Mouse (Mus musculus) neutrophil, adult 59 days (primary cell): Measurements from ENCODE around the gene Olfr427. TPM values are rescaled to one million over a fixed set of nuclear protein-coding genes. Genes with fewer than 3 reads are reported as not detected.

Source experiments
- total RNA-seq, 2 experiments: library from RNA; stranded (reverse); gene quantifications; 1 replicate in 1 of 2; 2 replicates in 1 of 2; pipeline ENCODE4 v1.2.4; 2023

The Olfr427 gene
- total RNA-seq = not detected

GRCm38 (mm10) chr1:174096591-174096990 is at the start of gene Olfr427:
TSS of gene Olfr427 (plus strand) at chr1:174096891.

GRCm38 (mm10) chr1:174048893-174049292 is 47.8 kb upstream of the Olfr427 start, which contains the start of gene Olfr432:
TSS of gene Olfr432 (plus strand) at chr1:174049205.

GRCm38 (mm10) chr1:174066305-174066704 is 30.4 kb upstream of the Olfr427 start, which contains the start of gene Olfr430:
TSS of gene Olfr430 (plus strand) at chr1:174066605.

GRCm38 (mm10) chr1:174084031-174084430 is 12.7 kb upstream of the Olfr427 start, which contains the start of gene Olfr429:
TSS of gene Olfr429 (plus strand) at chr1:174084331.

GRCm38 (mm10) chr1:174121062-174121461 is 24.4 kb downstream of the Olfr427 start, which contains the start of gene Olfr231:
TSS of gene Olfr231 (minus strand) at chr1:174121162.

GRCm38 (mm10) chr1:174131217-174131616 is 34.5 kb downstream of the Olfr427 start, which contains the start of gene Olfr424:
TSS of gene Olfr424 (plus strand) at chr1:174131517.

Other genes starting within 250 kb of the Olfr427 start
- 10 to 100 TPM; 16.9 to 21.0 TPM for gene Ifi211, start 183.8 kb upstream of the Olfr427 start, total RNA-seq
- gene Mndal, start 154.4 kb upstream of the Olfr427 start, total RNA-seq = 10 to 100 TPM; 46.7 to 63.9 TPM
- gene Ifi203, start 154.2 kb upstream of the Olfr427 start, total RNA-seq = 10 to 100 TPM; 27.7 to 44.0 TPM
- not detected for gene Ifi202b, start 114.1 kb upstream of the Olfr427 start, total RNA-seq
- gene Ifi205, start 65.1 kb upstream of the Olfr427 start, total RNA-seq = 1 to 10 TPM; 5.3 to 5.8 TPM
- not detected for gene Olfr433, start 56.2 kb upstream of the Olfr427 start, total RNA-seq
- gene Olfr432, start 47.7 kb upstream of the Olfr427 start, total RNA-seq = not detected
- not detected for gene Olfr430, start 30.3 kb upstream of the Olfr427 start, total RNA-seq
- gene Olfr429, start 12.6 kb upstream of the Olfr427 start, total RNA-seq = not detected
- gene Olfr231, start 24.3 kb downstream of the Olfr427 start, total RNA-seq = not detected
- not detected for gene Olfr424, start 34.6 kb downstream of the Olfr427 start, total RNA-seq
- not detected for gene Olfr420, start 58.7 kb downstream of the Olfr427 start, total RNA-seq
- gene Spta1, start 75.9 kb downstream of the Olfr427 start, total RNA-seq = 10 to 100 TPM in 1 of 2 experiments, 1 to 10 TPM in 1; 3.8 to 12.3 TPM
- not detected for gene Olfr419, start 155.2 kb downstream of the Olfr427 start, total RNA-seq
- not detected for gene Mptx1, start 233.6 kb downstream of the Olfr427 start, total RNA-seq